Mouse (Mus musculus): ENCODE results near the gene Samm50. TPM values are rescaled to one million over a fixed set of nuclear protein-coding genes. Genes with fewer than 3 reads are reported as not detected.

The Samm50 gene
- polyA plus RNA-seq, 1 experiment: 37.1 TPM

DNA sequence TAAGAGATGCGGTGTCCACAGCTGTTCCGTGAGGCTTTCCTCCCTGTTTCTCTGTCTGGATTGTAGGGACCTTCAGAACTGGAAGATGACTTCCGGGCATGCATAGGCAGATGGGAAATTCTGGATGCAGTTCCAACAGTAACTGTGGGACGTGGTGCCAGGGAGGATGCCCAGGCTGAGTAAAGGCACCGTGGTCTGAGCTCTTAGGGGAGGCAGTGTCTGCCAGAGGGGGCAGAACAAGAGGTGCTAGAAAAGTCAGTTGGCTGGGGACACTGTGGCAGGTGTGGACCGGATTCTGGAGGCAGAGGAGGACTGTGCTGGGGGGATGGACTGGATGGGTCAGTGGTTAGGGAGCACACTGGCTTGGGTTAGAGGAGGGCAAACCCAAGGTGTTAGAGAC is 70.6 kb downstream of the Samm50 start:
- H3K4me3 ChIP-seq (replicated peaks; ENCODE audit: control insufficient read depth, low read depth, low read length): no peak overlapping the region
- no peak for TF ChIP-seq CTCF (IDR thresholded peaks at IDR 0.05; ENCODE audit: control insufficient read depth, insufficient read depth, low read length)
- TF ChIP-seq POLR2A (IDR thresholded peaks at IDR 0.05; ENCODE audit: borderline replicate concordance, control insufficient read depth, low read depth, low read length): no peak
- 88% methylated on average over 6 of the region's 6 CpGs for WGBS
- H3K27ac ChIP-seq (ENCODE audit: control insufficient read depth, insufficient read depth, low read depth, low read length, poor library complexity): no peak overlapping the region
- no peaks in the 10 kb centered on the region for H3K4me1 ChIP-seq (ENCODE audit: control insufficient read depth, insufficient read depth, low read length)

- TF ChIP-seq POLR2A (IDR thresholded peaks at IDR 0.05; ENCODE audit: borderline replicate concordance, control insufficient read depth, low read depth, low read length): no peak
- TF ChIP-seq CTCF (IDR thresholded peaks at IDR 0.05; ENCODE audit: control insufficient read depth, insufficient read depth, low read length): no peak
- Histone ChIP-seq H3K27ac (ENCODE audit: control insufficient read depth, insufficient read depth, low read depth, low read length, poor library complexity) (no peak overlapping the region), H3K4me1 (ENCODE audit: control insufficient read depth, insufficient read depth, low read length) (no peaks in the 10 kb centered on the region), H3K4me3 (replicated peaks; ENCODE audit: control insufficient read depth, low read depth, low read length) (no peak overlapping the region)
- WGBS: 26% methylated on average over 2 of the region's 2 CpGs
Measured at GRCm38 (mm10) chr15:84263573-84263972, 71.5 kb downstream of the Samm50 start.

- Histone ChIP-seq H3K27ac (ENCODE audit: control insufficient read depth, insufficient read depth, low read depth, low read length, poor library complexity) (no peak overlapping the region; the same call in 1 of the 2 replicates), H3K4me3 (replicated peaks; ENCODE audit: control insufficient read depth, low read depth, low read length) (no peak overlapping the region), H3K4me1 (ENCODE audit: control insufficient read depth, insufficient read depth, low read length) (no peaks in the 10 kb centered on the region)
- 87% methylated on average over 11 of the region's 11 CpGs for WGBS
- TF ChIP-seq POLR2A (IDR thresholded peaks at IDR 0.05; ENCODE audit: borderline replicate concordance, control insufficient read depth, low read depth, low read length) (no peak), CTCF (IDR thresholded peaks at IDR 0.05; ENCODE audit: control insufficient read depth, insufficient read depth, low read length) (no peak)
Measured at GRCm38 (mm10) chr15:84265141-84265540, 73.1 kb downstream of the Samm50 start.

- no peak overlapping the region for H3K27ac ChIP-seq (ENCODE audit: control insufficient read depth, insufficient read depth, low read depth, low read length, poor library complexity)
- WGBS: 73% methylated on average over 4 of the region's 4 CpGs
- no peaks in the 10 kb centered on the region for H3K4me1 ChIP-seq (ENCODE audit: control insufficient read depth, insufficient read depth, low read length)
- no peak overlapping the region for H3K4me3 ChIP-seq (replicated peaks; ENCODE audit: control insufficient read depth, low read depth, low read length)
- TF ChIP-seq POLR2A (IDR thresholded peaks at IDR 0.05; ENCODE audit: borderline replicate concordance, control insufficient read depth, low read depth, low read length) (no peak), CTCF (IDR thresholded peaks at IDR 0.05; ENCODE audit: control insufficient read depth, insufficient read depth, low read length) (no peak)
Measured at GRCm38 (mm10) chr15:84266290-84266689, 74.2 kb downstream of the Samm50 start.

Other genes starting within 250 kb of the Samm50 start
- gene Efcab6, start 126.9 kb upstream of the Samm50 start, polyA plus RNA-seq (2011; ENCODE audit: insufficient read depth, insufficient read length, low replicate concordance, missing spikeins): not detected in 2 replicates
- gene Sult4a1, start 86.5 kb upstream of the Samm50 start, polyA plus RNA-seq (2011; ENCODE audit: insufficient read depth, insufficient read length, low replicate concordance, missing spikeins): 1.7 TPM in 1 of 2 replicates, not detected in the other
- gene Pnpla5, start 69.1 kb upstream of the Samm50 start, polyA plus RNA-seq (2011; ENCODE audit: insufficient read depth, insufficient read length, low replicate concordance, missing spikeins): not detected in 2 replicates
- 0.74 TPM in 1 of 2 replicates, not detected in the other for gene Pnpla3, start 24.4 kb upstream of the Samm50 start, polyA plus RNA-seq (2011; ENCODE audit: insufficient read depth, insufficient read length, low replicate concordance, missing spikeins)
- 85.2 and 120 TPM in 2 replicates for gene Parvb, start 39.8 kb downstream of the Samm50 start, polyA plus RNA-seq (2011; ENCODE audit: insufficient read depth, insufficient read length, low replicate concordance, missing spikeins)
- gene Parvg, start 131.8 kb downstream of the Samm50 start, polyA plus RNA-seq (2011; ENCODE audit: insufficient read depth, insufficient read length, low replicate concordance, missing spikeins): 25.8 and 35.4 TPM in 2 replicates